Mouse (Mus musculus): Measurements from ENCODE around the gene 1700025G04Rik.

GRCm38 (mm10) chr1:151819190-151819589 lies 270.7 kb downstream of the 1700025G04Rik start:
- TF ChIP-seq CTCF (IDR thresholded peaks at IDR 0.05; ENCODE audit: low read depth, low read length): no peak
- TF ChIP-seq POLR2A (IDR thresholded peaks at IDR 0.05; ENCODE audit: extremely low read depth, insufficient read depth, low read length): no peak

Measured in liver, adult 2 months (tissue).